10 mouse cellular contexts compared by ENCODE assay signal in the genomic region with DNA sequence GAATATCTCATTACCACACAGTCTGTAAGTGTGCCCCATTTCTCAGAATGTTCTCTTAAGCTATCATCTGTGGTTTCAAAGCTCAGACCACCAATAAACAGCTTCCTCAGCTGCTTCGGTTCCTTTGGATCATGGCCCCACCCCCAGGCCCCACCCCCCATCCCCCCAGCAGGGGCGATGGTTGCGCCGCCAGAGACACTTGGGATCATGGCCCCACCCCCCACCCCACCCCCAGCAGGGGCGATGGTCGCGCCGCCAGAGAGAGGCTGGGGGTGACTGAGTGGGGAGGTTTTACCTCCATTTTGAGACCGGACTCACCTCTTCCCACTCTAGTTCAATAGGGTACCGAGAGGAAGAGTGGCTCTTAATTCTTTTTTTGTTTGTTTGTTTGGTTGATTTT. TPM values are rescaled to one million over a fixed set of nuclear protein-coding genes. Genes with fewer than 3 reads are reported as not detected.
DNase-seq lines count a peak whose midpoint lies in the region; ATAC-seq and TF ChIP-seq lines count a peak whose summit lies in the region.
"Had no signal": no experiment of that assay in that cellular context is flagged by ENCODE, and none has a peak within 500 bp of the region (broad histone marks: within the 10 kb centered on the region; RNA-seq: fewer than 3 reads in every experiment).

No protein-coding gene starts in this region.

- H3K9me3 ChIP-seq in lung, embryonic 16.5 days (ENCODE audit: control insufficient read depth, low read length) = no peaks in the 10 kb centered on the region
- H3K9me3 ChIP-seq in limb, embryonic 14.5 days (ENCODE audit: control insufficient read depth, low read length) = no peaks in the 10 kb centered on the region
- no peaks in the 10 kb centered on the region for H3K9me3 ChIP-seq in stomach, embryonic 14.5 days (ENCODE audit: control insufficient read depth, low read depth, low read length)

- ATAC-seq in lung, embryonic 16.5 days (ENCODE audit: low read depth) = no peak
- ATAC-seq in limb, embryonic 14.5 days (ENCODE audit: low FRiP score, low read depth) = no peak
- no peak for ATAC-seq in stomach, embryonic 14.5 days (ENCODE audit: insufficient number of reproducible peaks, insufficient read depth, low FRiP score, low read depth)

- no peaks in the 10 kb centered on the region for H3K36me3 ChIP-seq in lung, embryonic 16.5 days (ENCODE audit: control insufficient read depth, insufficient read depth, low read length)
- H3K36me3 ChIP-seq in limb, embryonic 14.5 days (ENCODE audit: control insufficient read depth, insufficient read depth, low read length) = no peaks in the 10 kb centered on the region
- H3K36me3 ChIP-seq in stomach, embryonic 14.5 days (ENCODE audit: control insufficient read depth, insufficient read depth, low read length) = no peaks in the 10 kb centered on the region

- WGBS in lung, embryonic 16.5 days = 5% methylated on average over 10 of the region's 10 CpGs
- WGBS in limb, embryonic 14.5 days = 4% methylated on average over 10 of the region's 10 CpGs
- WGBS in stomach, embryonic 14.5 days = 6% methylated on average over 10 of the region's 10 CpGs

- peak; percentile 24 for DNase-seq in embryo, embryonic 9.5 days (ENCODE audit: extremely low spot score)
- no peak for DNase-seq in embryo, embryonic 10.5 days (ENCODE audit: low spot score)
- no peak for DNase-seq in lung, postnatal 25 days (ENCODE audit: low spot score)
- no peak for DNase-seq in limb, embryonic 14.5 days (ENCODE audit: low spot score)
- DNase-seq in adrenal gland, postnatal 36 days = no peak
- no peak for DNase-seq in right cerebral cortex, adult 18-20 months
- DNase-seq: kidney, postnatal 4 days; lung, postnatal 36 days had no signal

- H3K4me2 ChIP-seq in lung, embryonic 16.5 days (ENCODE audit: low read depth, low read length) = peak overlapping the region; percentile 50
- peak overlapping the region; percentile 33 for H3K4me2 ChIP-seq in limb, embryonic 14.5 days (replicated peaks; ENCODE audit: low read depth, low read length, severe bottlenecking)
- peak overlapping the region; percentile 27; the same call in 1 of the 2 replicates for H3K4me2 ChIP-seq in stomach, embryonic 14.5 days (replicated peaks; ENCODE audit: low read depth, low read length)

- peak overlapping the region; percentile 47; the same call in 1 of the 2 replicates for H3K9ac ChIP-seq in lung, embryonic 16.5 days (ENCODE audit: low read length)
- no peak overlapping the region for H3K9ac ChIP-seq in limb, embryonic 14.5 days (ENCODE audit: low read depth, low read length, severe bottlenecking)
- no peak overlapping the region for H3K9ac ChIP-seq in stomach, embryonic 14.5 days (replicated peaks; ENCODE audit: low read depth, low read length)

- peak overlapping the region; percentile 20; the same call in 1 of the 2 replicates for H3K4me3 ChIP-seq in lung, embryonic 16.5 days (ENCODE audit: low read length)
- H3K4me3 ChIP-seq in limb, embryonic 14.5 days (replicated peaks; ENCODE audit: low read length) = no peak overlapping the region
- H3K4me3 ChIP-seq in stomach, embryonic 14.5 days (ENCODE audit: low read depth, low read length) = no peak overlapping the region

- H3K4me1 ChIP-seq in lung, embryonic 16.5 days (replicated peaks; ENCODE audit: control insufficient read depth, insufficient read depth, low read length) = peaks cover 8% of the 10 kb centered on the region; the same call in 1 of the 2 replicates
- H3K4me1 ChIP-seq in limb, embryonic 14.5 days (ENCODE audit: control insufficient read depth, insufficient read depth, low read length) = peaks cover 9% of the 10 kb centered on the region; the same call in 1 of the 2 replicates
- H3K4me1 ChIP-seq in stomach, embryonic 14.5 days (ENCODE audit: control insufficient read depth, insufficient read depth, low read length) = 0 out of 2 replicates have a peak, but pooled peaks cover 5% of the 10 kb centered on the region

- no peak overlapping the region for H3K27ac ChIP-seq in lung, embryonic 16.5 days (ENCODE audit: low read length)
- no peak overlapping the region for H3K27ac ChIP-seq in limb, embryonic 14.5 days (replicated peaks; ENCODE audit: low read depth, low read length)
- no peak overlapping the region for H3K27ac ChIP-seq in stomach, embryonic 14.5 days (ENCODE audit: low read length)

- H3K27me3 ChIP-seq in lung, embryonic 16.5 days (ENCODE audit: control insufficient read depth, insufficient read depth, low read depth, low read length) = no peaks in the 10 kb centered on the region
- H3K27me3 ChIP-seq in limb, embryonic 14.5 days (ENCODE audit: control insufficient read depth, insufficient read depth, low read length) = no peaks in the 10 kb centered on the region
- no peaks in the 10 kb centered on the region for H3K27me3 ChIP-seq in stomach, embryonic 14.5 days (ENCODE audit: control insufficient read depth, insufficient read depth, low read length)

- TF ChIP-seq POLR2A in limb, embryonic 14.5 days (IDR thresholded peaks at IDR 0.05; ENCODE audit: borderline replicate concordance, extremely low read depth, insufficient read depth, insufficient read length) = no peak

RNA-seq across cellular contexts. Expression of a gene that starts 3.4 kb away (rescaled TPM):
- polyA plus RNA-seq in lung, embryonic 16.5 days (2015; fragmentation: Nextera tagmentation; extraction: Ambion mirVana) = 45.2 and 47.9 TPM in 2 replicates
- 44.9 and 51.5 TPM in 2 replicates for polyA plus RNA-seq in limb, embryonic 14.5 days (2012; rRNA removed)
- 45.2 and 50.5 TPM in 2 replicates for polyA plus RNA-seq in limb, embryonic 14.5 days (2014; fragmentation: Nextera tagmentation; extraction: Ambion mirVana)
- 37.8 and 39.3 TPM in 2 replicates for polyA plus RNA-seq in stomach, embryonic 14.5 days (2014; fragmentation: Nextera tagmentation; extraction: Ambion mirVana)
- 100 to 1,000 TPM; 121 to 155 TPM for total RNA-seq in adrenal gland, postnatal 36 days (2021)

RNA-seq across cellular contexts. Expression of a gene that starts 46.5 kb away (rescaled TPM):
- polyA plus RNA-seq in lung, embryonic 16.5 days (2015; fragmentation: Nextera tagmentation; extraction: Ambion mirVana) = 16.1 and 19.5 TPM in 2 replicates
- 17.6 and 18.0 TPM in 2 replicates for polyA plus RNA-seq in limb, embryonic 14.5 days (2012; rRNA removed)
- 16.8 and 17.2 TPM in 2 replicates for polyA plus RNA-seq in limb, embryonic 14.5 days (2014; fragmentation: Nextera tagmentation; extraction: Ambion mirVana)
- polyA plus RNA-seq in stomach, embryonic 14.5 days (2014; fragmentation: Nextera tagmentation; extraction: Ambion mirVana) = 15.5 and 17.3 TPM in 2 replicates
- 10 to 100 TPM in 1 of 2 experiments, 1 to 10 TPM in 1; 7.4 to 10.9 TPM for total RNA-seq in adrenal gland, postnatal 36 days (2021)
